Mouse (Mus musculus): ENCODE results near the gene Syn3. TPM values are rescaled to one million over a fixed set of nuclear protein-coding genes. Genes with fewer than 3 reads are reported as not detected.

The Syn3 gene
- polyA plus RNA-seq, 1 experiment from 2014 or later: 4.0 TPM

DNA sequence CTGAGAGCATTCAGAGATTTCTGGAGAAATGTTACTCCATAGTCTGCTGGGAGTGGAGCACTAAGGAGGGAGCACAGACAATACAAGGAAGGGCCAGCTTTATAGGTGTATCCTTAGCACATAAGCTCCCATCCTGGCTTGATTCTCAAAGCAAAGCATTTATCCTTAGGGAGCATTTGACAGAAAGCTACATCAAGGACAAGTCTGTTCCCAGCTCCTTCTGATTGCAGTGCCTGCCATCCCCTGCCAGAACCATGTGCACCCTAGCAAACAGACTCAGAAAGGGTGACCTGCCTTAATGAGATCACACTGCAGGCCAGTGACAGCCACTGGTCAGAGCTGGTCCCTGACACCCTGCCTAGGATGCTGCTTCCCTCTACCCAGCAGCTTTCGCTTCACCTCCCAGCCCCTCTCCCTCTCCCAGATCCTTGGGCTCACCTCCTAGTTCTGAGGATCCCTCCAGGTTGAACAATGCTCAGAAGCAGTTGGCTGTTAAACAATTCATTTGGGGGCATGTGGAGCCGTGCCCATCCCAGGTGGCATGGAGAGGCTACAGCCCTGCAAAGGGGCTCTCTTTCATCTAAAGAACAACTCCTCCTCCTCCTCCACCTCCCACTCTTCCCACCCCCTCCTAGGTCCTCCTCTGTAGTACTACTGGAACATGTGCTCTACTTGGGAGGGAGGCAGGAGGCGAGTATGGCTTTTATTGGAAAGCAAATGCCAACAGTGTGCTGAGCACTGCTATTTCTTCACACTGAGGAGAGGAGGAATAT, 7.2 kb downstream of the Syn3 start:
- ATAC-seq (ENCODE audit: insufficient read depth, low FRiP score): no peak
- H3K27ac ChIP-seq (ENCODE audit: low read length): no peak overlapping the region
- H3K4me3 ChIP-seq (replicated peaks; ENCODE audit: low read length): no peak overlapping the region
- no peaks in the 10 kb centered on the region for H3K4me1 ChIP-seq (ENCODE audit: control insufficient read depth, insufficient read depth, low read length)
- H3K9ac ChIP-seq (ENCODE audit: low read length): 0 out of 2 replicates have a peak overlapping the region, but pooled peaks have one; percentile 19
- H3K36me3 ChIP-seq (ENCODE audit: control insufficient read depth, insufficient read depth, low read length): no peaks in the 10 kb centered on the region
- WGBS: 29% methylated on average over 3 of the region's 3 CpGs
- no peaks in the 10 kb centered on the region for H3K9me3 ChIP-seq (replicated peaks; ENCODE audit: control insufficient read depth, low read length)
- no peaks in the 10 kb centered on the region for H3K27me3 ChIP-seq (ENCODE audit: control insufficient read depth, insufficient read depth, low read length)
- no peak overlapping the region for H3K4me2 ChIP-seq (ENCODE audit: low read depth, low read length)

DNA sequence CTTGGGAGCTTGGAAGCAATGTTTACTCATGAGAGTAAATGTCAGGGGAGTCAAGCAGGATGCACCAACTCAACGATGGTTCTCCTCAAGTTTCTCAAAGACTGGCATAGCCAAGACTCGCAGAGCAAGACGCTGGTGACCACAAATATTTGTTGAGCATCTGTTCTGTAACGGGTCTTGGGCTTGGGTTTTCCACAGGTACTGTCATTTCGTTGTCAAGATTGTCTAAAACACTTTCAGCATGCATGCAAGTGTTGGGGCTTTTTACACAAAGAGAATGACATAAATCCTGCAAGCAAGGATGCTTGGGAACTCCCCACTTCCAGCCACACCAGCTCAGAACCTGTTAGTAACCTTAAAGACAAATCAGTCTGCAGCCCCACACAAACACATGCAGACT, 10.2 kb downstream of the Syn3 start:
- ATAC-seq (ENCODE audit: insufficient read depth, low FRiP score): no peak
- H3K9me3 ChIP-seq (replicated peaks; ENCODE audit: control insufficient read depth, low read length): no peaks in the 10 kb centered on the region
- no peaks in the 10 kb centered on the region for H3K4me1 ChIP-seq (ENCODE audit: control insufficient read depth, insufficient read depth, low read length)
- H3K27ac ChIP-seq (ENCODE audit: low read length): no peak overlapping the region
- no peaks in the 10 kb centered on the region for H3K27me3 ChIP-seq (ENCODE audit: control insufficient read depth, insufficient read depth, low read length)
- no peak overlapping the region for H3K4me2 ChIP-seq (ENCODE audit: low read depth, low read length)
- WGBS: 68% methylated on average over 5 of the region's 5 CpGs
- no peak overlapping the region for H3K4me3 ChIP-seq (replicated peaks; ENCODE audit: low read length)
- no peak overlapping the region for H3K9ac ChIP-seq (ENCODE audit: low read length)
- no peaks in the 10 kb centered on the region for H3K36me3 ChIP-seq (ENCODE audit: control insufficient read depth, insufficient read depth, low read length)

DNA sequence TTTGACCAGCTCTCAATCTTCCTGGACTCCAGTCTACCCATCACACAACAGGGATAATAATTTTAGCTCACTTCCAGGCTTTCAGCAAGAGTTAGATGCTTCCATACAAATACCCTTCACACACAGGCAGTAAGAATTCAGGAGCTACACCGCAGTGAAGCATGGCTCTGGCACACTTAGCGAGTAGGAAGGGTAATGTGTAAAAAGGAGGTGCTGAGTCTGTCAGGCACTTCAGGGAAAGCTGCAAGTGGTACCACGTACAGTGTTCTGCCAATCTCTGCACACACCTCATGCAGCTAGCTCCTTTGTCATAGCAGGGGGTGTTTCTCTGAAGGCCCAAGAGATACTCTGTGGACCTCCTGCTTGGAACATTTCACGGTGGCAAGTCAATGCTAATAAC, 12.7 kb downstream of the Syn3 start:
- H3K9ac ChIP-seq (ENCODE audit: low read length): no peak overlapping the region
- no peaks in the 10 kb centered on the region for H3K36me3 ChIP-seq (ENCODE audit: control insufficient read depth, insufficient read depth, low read length)
- no peak overlapping the region for H3K4me3 ChIP-seq (replicated peaks; ENCODE audit: low read length)
- H3K27me3 ChIP-seq (ENCODE audit: control insufficient read depth, insufficient read depth, low read length): no peaks in the 10 kb centered on the region
- no peaks in the 10 kb centered on the region for H3K9me3 ChIP-seq (replicated peaks; ENCODE audit: control insufficient read depth, low read length)
- 76% methylated on average over 4 of the region's 4 CpGs for WGBS
- ATAC-seq (ENCODE audit: insufficient read depth, low FRiP score): no peak
- H3K4me1 ChIP-seq (ENCODE audit: control insufficient read depth, insufficient read depth, low read length): no peaks in the 10 kb centered on the region
- H3K27ac ChIP-seq (ENCODE audit: low read length): no peak overlapping the region
- no peak overlapping the region for H3K4me2 ChIP-seq (ENCODE audit: low read depth, low read length)

DNA sequence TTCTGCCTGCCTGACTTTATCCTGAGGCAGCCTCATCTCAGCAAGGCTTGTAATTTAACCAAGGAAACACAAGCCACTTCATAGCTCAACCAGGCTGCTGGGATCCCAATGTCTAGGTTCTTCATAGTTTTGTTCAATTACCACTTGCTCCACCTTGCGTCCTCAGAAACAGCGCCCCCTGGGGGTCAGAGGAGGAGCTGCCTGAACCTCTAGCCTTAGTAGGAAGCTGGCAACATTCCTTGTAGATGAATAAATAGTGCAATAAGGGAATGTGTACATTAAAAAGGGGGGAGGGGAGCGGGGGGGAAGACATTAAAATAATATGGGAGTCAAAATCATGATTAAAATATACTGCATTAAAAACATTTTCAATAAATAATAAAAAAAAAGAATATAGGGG, 14.7 kb downstream of the Syn3 start:
- 23% methylated on average over 3 of the region's 3 CpGs for WGBS
- no peaks in the 10 kb centered on the region for H3K27me3 ChIP-seq (ENCODE audit: control insufficient read depth, insufficient read depth, low read length)
- H3K27ac ChIP-seq (ENCODE audit: low read length): no peak overlapping the region
- H3K4me1 ChIP-seq (ENCODE audit: control insufficient read depth, insufficient read depth, low read length): no peaks in the 10 kb centered on the region
- no peaks in the 10 kb centered on the region for H3K9me3 ChIP-seq (replicated peaks; ENCODE audit: control insufficient read depth, low read length)
- no peak overlapping the region for H3K4me2 ChIP-seq (ENCODE audit: low read depth, low read length)
- H3K4me3 ChIP-seq (replicated peaks; ENCODE audit: low read length): no peak overlapping the region
- no peak for ATAC-seq (ENCODE audit: insufficient read depth, low FRiP score)
- no peak overlapping the region for H3K9ac ChIP-seq (ENCODE audit: low read length)
- H3K36me3 ChIP-seq (ENCODE audit: control insufficient read depth, insufficient read depth, low read length): no peaks in the 10 kb centered on the region

DNA sequence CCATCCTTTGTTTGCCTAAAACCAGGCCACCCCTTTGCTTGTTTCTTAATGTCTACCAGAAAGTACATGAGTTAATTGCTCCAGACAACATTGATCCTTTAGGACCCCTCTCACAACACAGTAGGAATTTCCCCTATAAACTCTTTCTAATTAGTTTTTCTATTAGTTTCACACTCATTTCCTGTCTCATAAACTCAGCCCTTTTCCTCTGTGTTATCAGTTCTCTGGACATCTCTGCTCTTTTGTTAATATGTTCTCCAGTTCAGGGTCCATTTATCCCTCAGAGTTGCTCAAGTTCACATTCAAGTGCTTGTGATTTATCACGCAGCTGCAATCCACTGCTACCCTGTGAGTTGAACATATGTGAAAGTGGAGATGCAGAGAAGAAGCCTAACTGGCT, 16.2 kb downstream of the Syn3 start:
- H3K4me3 ChIP-seq (replicated peaks; ENCODE audit: low read length): no peak overlapping the region
- H3K27me3 ChIP-seq (ENCODE audit: control insufficient read depth, insufficient read depth, low read length): no peaks in the 10 kb centered on the region
- ATAC-seq (ENCODE audit: insufficient read depth, low FRiP score): no peak
- H3K27ac ChIP-seq (ENCODE audit: low read length): no peak overlapping the region
- H3K36me3 ChIP-seq (ENCODE audit: control insufficient read depth, insufficient read depth, low read length): no peaks in the 10 kb centered on the region
- no peak overlapping the region for H3K9ac ChIP-seq (ENCODE audit: low read length)
- no peak overlapping the region for H3K4me2 ChIP-seq (ENCODE audit: low read depth, low read length)
- no peaks in the 10 kb centered on the region for H3K4me1 ChIP-seq (ENCODE audit: control insufficient read depth, insufficient read depth, low read length)
- WGBS: 46% methylated on average over 1 of the region's 1 CpGs
- no peaks in the 10 kb centered on the region for H3K9me3 ChIP-seq (replicated peaks; ENCODE audit: control insufficient read depth, low read length)

DNA sequence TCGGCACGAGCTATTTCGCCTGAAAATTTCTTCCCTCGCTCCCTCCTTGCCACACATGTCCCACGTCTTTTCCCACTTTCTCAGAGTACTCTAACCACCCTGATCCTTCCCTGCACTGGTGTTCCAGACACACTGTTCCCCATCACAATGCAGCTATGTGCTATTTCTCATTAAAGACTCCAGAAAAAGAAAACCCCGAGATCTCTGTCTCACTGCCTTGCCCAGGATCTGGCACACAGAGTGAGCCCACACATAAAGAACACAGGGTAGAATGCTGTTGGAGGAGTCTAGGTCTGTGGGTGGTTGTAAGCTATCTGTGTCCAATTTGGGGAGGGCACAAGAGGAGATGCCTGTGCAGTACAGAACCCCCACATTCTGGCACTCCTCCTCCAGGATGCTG, 18.0 kb downstream of the Syn3 start:
- no peaks in the 10 kb centered on the region for H3K9me3 ChIP-seq (replicated peaks; ENCODE audit: control insufficient read depth, low read length)
- ATAC-seq (ENCODE audit: insufficient read depth, low FRiP score): no peak
- H3K27ac ChIP-seq (ENCODE audit: low read length): no peak overlapping the region
- H3K4me2 ChIP-seq (ENCODE audit: low read depth, low read length): no peak overlapping the region
- no peaks in the 10 kb centered on the region for H3K36me3 ChIP-seq (ENCODE audit: control insufficient read depth, insufficient read depth, low read length)
- WGBS: 87% methylated on average over 6 of the region's 6 CpGs
- H3K27me3 ChIP-seq (ENCODE audit: control insufficient read depth, insufficient read depth, low read length): no peaks in the 10 kb centered on the region
- no peaks in the 10 kb centered on the region for H3K4me1 ChIP-seq (ENCODE audit: control insufficient read depth, insufficient read depth, low read length)
- no peak overlapping the region for H3K9ac ChIP-seq (ENCODE audit: low read length)
- H3K4me3 ChIP-seq (replicated peaks; ENCODE audit: low read length): no peak overlapping the region

DNA sequence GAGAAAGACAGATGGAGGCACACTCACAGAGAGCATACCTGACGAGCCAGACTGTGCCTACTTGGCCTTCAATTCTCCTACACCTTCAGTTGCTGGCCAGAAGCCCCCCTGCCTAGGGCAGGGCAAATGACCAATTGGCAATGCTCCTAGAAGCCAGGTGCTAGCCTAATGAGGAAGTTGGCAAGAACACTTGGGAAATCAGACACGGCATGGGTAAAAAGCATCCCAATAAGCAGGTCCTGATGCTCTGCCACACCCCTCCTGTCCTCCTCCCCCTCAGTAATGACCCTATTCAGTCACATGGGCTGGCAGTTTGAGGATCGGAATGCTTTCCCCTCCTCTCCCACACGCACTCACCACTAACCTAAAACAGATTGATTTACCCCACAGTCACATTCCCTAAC, 19.0 kb downstream of the Syn3 start:
- Histone ChIP-seq H3K27me3 (ENCODE audit: control insufficient read depth, insufficient read depth, low read length) (no peaks in the 10 kb centered on the region), H3K36me3 (ENCODE audit: control insufficient read depth, insufficient read depth, low read length) (no peaks in the 10 kb centered on the region), H3K9ac (ENCODE audit: low read length) (no peak overlapping the region), H3K4me2 (ENCODE audit: low read depth, low read length) (no peak overlapping the region), H3K9me3 (replicated peaks; ENCODE audit: control insufficient read depth, low read length) (no peaks in the 10 kb centered on the region), H3K4me3 (replicated peaks; ENCODE audit: low read length) (no peak overlapping the region), H3K27ac (ENCODE audit: low read length) (no peak overlapping the region), H3K4me1 (ENCODE audit: control insufficient read depth, insufficient read depth, low read length) (peaks cover 6% of the 10 kb centered on the region)
- WGBS: 42% methylated on average over 4 of the region's 4 CpGs
- ATAC-seq (ENCODE audit: insufficient read depth, low FRiP score): no peak

DNA sequence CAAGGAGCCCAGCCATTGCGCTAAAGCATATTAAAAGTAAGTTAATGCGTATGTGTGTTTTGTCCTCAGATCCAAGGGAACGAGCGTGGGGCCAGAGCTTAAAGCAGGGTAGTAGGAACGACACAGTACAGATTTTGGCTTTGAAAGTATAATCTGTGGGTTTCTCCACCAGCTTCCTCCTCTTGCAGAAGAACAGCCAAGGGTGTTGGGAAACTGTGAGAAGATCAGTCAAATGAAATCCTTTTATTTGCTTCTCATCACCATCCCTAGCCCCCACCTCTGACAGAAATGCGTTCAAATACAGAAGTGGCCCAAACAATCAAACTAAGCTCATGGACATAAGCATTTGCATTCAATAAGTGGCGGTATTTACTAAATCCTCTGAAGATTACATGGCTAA, 22.0 kb downstream of the Syn3 start:
- Histone ChIP-seq H3K27me3 (ENCODE audit: control insufficient read depth, insufficient read depth, low read length) (no peaks in the 10 kb centered on the region), H3K4me2 (ENCODE audit: low read depth, low read length) (no peak overlapping the region), H3K4me1 (ENCODE audit: control insufficient read depth, insufficient read depth, low read length) (peaks cover 13% of the 10 kb centered on the region), H3K9ac (ENCODE audit: low read length) (no peak overlapping the region), H3K4me3 (replicated peaks; ENCODE audit: low read length) (no peak overlapping the region), H3K9me3 (replicated peaks; ENCODE audit: control insufficient read depth, low read length) (no peaks in the 10 kb centered on the region), H3K27ac (ENCODE audit: low read length) (no peak overlapping the region), H3K36me3 (ENCODE audit: control insufficient read depth, insufficient read depth, low read length) (no peaks in the 10 kb centered on the region)
- no peak for ATAC-seq (ENCODE audit: insufficient read depth, low FRiP score)
- 84% methylated on average over 7 of the region's 7 CpGs for WGBS

DNA sequence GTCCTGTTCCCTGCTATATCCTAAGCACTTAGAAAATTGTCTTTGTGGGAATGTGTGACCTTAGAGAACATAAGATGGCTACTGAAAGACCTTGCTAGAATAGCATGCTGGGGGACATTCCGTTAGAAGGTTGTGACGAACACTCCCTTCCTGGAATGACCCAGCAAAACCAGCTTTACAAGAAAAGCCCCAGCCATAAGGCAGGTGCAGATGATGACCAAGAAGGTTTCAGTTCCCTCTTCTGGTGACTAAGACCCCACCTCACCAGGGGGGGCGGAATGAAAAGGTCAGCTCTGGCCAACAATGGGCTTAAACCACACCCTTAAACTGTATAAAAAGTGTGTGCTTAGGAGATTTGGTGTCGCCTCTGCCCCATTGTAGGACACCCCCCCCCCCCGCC, 23.4 kb downstream of the Syn3 start:
- Histone ChIP-seq H3K4me1 (ENCODE audit: control insufficient read depth, insufficient read depth, low read length) (peaks cover 13% of the 10 kb centered on the region), H3K27me3 (ENCODE audit: control insufficient read depth, insufficient read depth, low read length) (no peaks in the 10 kb centered on the region), H3K27ac (ENCODE audit: low read length) (no peak overlapping the region), H3K9me3 (replicated peaks; ENCODE audit: control insufficient read depth, low read length) (no peaks in the 10 kb centered on the region), H3K9ac (ENCODE audit: low read length) (no peak overlapping the region; the same call in 1 of the 2 replicates), H3K4me3 (replicated peaks; ENCODE audit: low read length) (no peak overlapping the region), H3K36me3 (ENCODE audit: control insufficient read depth, insufficient read depth, low read length) (no peaks in the 10 kb centered on the region), H3K4me2 (ENCODE audit: low read depth, low read length) (no peak overlapping the region)
- 77% methylated on average over 5 of the region's 5 CpGs for WGBS
- no peak for ATAC-seq (ENCODE audit: insufficient read depth, low FRiP score)

All from stomach, embryonic 16.5 days (tissue).